Mouse (Mus musculus) megakaryocyte, embryonic 14.5 days (primary cell): ENCODE measurements around the gene Esp8.
"Not testable (repeated sequence)": the region's sequence is repeated elsewhere in the genome, so short reads cannot be mapped to it uniquely, and the experiment has no call there.

Experiments used
- FLI1 ChIP-seq: IDR thresholded peaks from 2 replicates; pipeline ENCODE4 v1.6.1; 2012; ENCODE audit warnings: low read length, inconsistent platforms, mixed read lengths
- GATA1 ChIP-seq: IDR thresholded peaks from 3 replicates; pipeline ENCODE4 v1.6.1; 2012; ENCODE audit warnings: mixed read lengths, low read length, inconsistent platforms, borderline replicate concordance

DNA sequence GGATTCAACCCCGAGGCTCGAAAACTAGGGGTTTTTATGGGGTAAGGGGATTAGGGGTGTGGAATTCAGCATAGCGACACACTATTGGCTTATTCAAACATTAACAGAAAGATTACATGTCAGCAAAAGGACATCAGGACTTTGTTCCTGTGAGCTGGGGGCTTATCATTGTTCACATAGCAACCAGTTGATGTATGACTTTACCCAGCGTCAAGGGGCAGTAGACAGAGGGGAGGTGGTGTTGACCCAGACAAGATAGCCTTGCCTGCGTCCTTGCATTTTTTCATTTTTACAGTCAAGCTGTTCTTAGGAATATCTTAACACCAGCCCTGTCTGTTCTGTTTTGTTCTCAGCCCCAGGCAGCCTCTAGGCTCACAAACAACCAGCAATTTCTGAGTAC lies 27.2 kb downstream of the Esp8 start:
- TF ChIP-seq GATA1, FLI1: not testable (repeated sequence)
